Mouse (Mus musculus): ENCODE measurements around the gene Ppm1h. TPM values are rescaled to one million over a fixed set of nuclear protein-coding genes. Genes with fewer than 3 reads are reported as not detected.

The Ppm1h gene
- polyA plus RNA-seq, 1 experiment from 2014 or later = 22.2 TPM

DNA sequence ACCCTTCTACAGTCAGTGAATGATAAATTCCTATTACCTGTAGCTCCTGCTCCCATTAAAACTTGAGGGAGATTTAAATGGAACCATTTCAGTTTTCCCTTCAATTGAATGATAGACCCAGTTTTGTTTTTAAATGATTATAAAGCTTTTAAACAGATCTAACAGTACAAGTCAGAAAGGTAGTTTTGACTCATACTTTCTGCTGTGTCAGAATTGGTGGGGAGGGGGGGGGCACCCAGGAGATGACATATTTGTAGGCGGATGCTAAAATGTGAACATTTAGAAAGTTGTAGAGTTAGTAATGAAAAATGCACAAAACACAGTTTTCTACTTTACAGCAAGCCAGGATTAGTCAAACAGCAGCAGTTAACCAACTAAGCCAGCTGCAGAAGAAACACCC lies 76.4 kb downstream of the Ppm1h start:
- 93% methylated on average over 1 of the region's 1 CpGs for WGBS

DNA sequence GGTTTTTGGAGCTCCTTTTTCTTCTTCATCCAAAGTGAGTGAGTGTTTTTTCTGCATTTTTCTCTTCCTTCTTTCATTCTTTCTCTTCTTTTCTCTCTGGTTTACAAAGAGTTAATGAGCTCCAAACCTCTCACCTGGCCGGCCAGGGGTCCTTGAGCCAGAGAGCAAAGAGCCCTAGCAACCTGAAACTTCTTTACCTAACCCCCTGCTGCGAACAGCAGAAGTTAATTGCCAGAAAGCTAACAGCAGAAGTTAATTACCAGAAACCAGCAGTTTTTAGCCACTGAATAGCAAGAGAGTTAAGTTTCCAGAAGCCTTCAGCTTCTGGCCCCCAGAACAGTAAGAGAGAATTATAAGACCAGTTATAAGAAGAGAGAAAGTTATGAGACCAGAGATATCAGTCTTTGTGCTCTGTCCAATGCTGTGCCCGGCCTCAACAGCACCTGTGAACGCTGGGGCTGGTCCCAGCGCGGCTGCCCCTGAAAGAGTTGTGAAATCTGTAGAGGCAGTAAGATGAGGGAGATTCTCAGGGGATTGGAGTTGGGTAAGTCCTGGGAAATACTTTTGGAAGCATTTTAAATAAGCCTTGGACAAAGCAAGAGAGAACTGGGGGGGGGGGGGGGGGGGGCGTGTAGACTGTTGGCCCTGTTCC lies 78.4 kb downstream of the Ppm1h start:
- no peaks in the 10 kb centered on the region for H3K36me3 ChIP-seq (ENCODE audit: control insufficient read depth, insufficient read depth, low read length)
- no peak for ATAC-seq (ENCODE audit: low FRiP score, low TSS enrichment)
- H3K9ac ChIP-seq (ENCODE audit: low read depth, low read length) = no peak overlapping the region
- H3K27ac ChIP-seq (ENCODE audit: low read depth, low read length) = peak overlapping the region; percentile 25; the same call in 1 of the 2 replicates
- H3K9me3 ChIP-seq (ENCODE audit: control insufficient read depth, low read length) = no peaks in the 10 kb centered on the region
- 15% methylated on average over 7 of the region's 7 CpGs for WGBS
- H3K4me2 ChIP-seq (replicated peaks; ENCODE audit: low read depth, low read length) = no peak overlapping the region
- H3K4me3 ChIP-seq (ENCODE audit: low read length) = no peak overlapping the region
- no peaks in the 10 kb centered on the region for H3K27me3 ChIP-seq (ENCODE audit: control insufficient read depth, insufficient read depth, low read length)
- H3K4me1 ChIP-seq (ENCODE audit: control insufficient read depth, insufficient read depth, low read length) = peaks cover 12% of the 10 kb centered on the region; the same call in 1 of the 2 replicates

More for the DNA sequence above, 76.4 kb downstream of the Ppm1h start:
- H3K27me3 ChIP-seq (ENCODE audit: control insufficient read depth, insufficient read depth, low read length) = no peaks in the 10 kb centered on the region
- no peak overlapping the region for H3K4me2 ChIP-seq (replicated peaks; ENCODE audit: low read depth, low read length)
- no peak overlapping the region for H3K9ac ChIP-seq (ENCODE audit: low read depth, low read length)
- H3K9me3 ChIP-seq (ENCODE audit: control insufficient read depth, low read length) = no peaks in the 10 kb centered on the region
- peaks cover 9% of the 10 kb centered on the region; the same call in 1 of the 2 replicates for H3K4me1 ChIP-seq (ENCODE audit: control insufficient read depth, insufficient read depth, low read length)
- H3K4me3 ChIP-seq (ENCODE audit: low read length) = no peak overlapping the region
- no peak overlapping the region for H3K27ac ChIP-seq (ENCODE audit: low read depth, low read length)
- ATAC-seq (ENCODE audit: low FRiP score, low TSS enrichment) = no peak
- no peaks in the 10 kb centered on the region for H3K36me3 ChIP-seq (ENCODE audit: control insufficient read depth, insufficient read depth, low read length)

DNA sequence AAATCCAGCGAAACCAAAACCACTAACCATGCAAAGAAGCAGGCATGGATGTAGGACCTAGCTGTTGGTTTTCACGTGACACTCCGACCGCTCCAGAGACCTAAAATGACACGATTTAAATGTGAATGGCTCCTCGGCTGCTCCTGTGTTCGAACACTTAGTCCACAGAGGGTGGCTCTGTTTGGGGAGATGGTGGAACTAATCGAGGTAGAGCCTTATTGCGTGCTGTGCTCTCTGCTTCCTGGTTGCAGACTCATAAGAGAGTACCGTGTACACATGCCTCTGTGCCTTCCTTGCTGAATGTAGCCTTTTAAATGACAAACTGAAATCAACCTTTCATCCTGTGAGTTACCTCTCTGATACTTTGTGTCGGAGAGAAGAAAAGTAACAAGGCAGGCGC lies 79.2 kb downstream of the Ppm1h start:
- Histone ChIP-seq H3K4me3 (ENCODE audit: low read length) (no peak overlapping the region), H3K4me1 (ENCODE audit: control insufficient read depth, insufficient read depth, low read length) (peaks cover 13% of the 10 kb centered on the region), H3K9ac (ENCODE audit: low read depth, low read length) (no peak overlapping the region), H3K9me3 (ENCODE audit: control insufficient read depth, low read length) (no peaks in the 10 kb centered on the region), H3K4me2 (replicated peaks; ENCODE audit: low read depth, low read length) (no peak overlapping the region), H3K27ac (ENCODE audit: low read depth, low read length) (no peak overlapping the region), H3K27me3 (ENCODE audit: control insufficient read depth, insufficient read depth, low read length) (no peaks in the 10 kb centered on the region), H3K36me3 (ENCODE audit: control insufficient read depth, insufficient read depth, low read length) (no peaks in the 10 kb centered on the region)
- WGBS = 80% methylated on average over 12 of the region's 12 CpGs
- ATAC-seq (ENCODE audit: low FRiP score, low TSS enrichment) = no peak

DNA sequence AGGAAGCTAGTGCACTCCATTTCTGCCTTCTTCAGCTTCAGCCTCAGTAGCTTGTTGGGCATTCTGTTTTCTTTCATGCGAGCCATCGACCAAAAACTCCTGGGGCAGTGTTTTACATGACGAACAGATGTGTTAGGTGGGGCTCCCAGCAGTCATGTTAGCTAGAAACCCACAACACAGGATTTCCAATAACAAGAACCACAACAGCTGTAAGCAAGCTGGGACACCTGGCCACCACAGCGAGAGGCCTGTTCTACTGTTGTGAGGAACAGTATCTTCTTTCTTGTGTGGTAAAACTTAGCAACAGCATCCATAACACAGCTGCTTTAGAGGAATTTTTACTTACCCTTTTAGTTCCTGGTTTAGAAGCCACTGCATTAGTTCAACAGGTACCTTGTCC lies 79.8 kb downstream of the Ppm1h start:
- ATAC-seq (ENCODE audit: low FRiP score, low TSS enrichment) = no peak
- no peak overlapping the region for H3K27ac ChIP-seq (ENCODE audit: low read depth, low read length)

DNA sequence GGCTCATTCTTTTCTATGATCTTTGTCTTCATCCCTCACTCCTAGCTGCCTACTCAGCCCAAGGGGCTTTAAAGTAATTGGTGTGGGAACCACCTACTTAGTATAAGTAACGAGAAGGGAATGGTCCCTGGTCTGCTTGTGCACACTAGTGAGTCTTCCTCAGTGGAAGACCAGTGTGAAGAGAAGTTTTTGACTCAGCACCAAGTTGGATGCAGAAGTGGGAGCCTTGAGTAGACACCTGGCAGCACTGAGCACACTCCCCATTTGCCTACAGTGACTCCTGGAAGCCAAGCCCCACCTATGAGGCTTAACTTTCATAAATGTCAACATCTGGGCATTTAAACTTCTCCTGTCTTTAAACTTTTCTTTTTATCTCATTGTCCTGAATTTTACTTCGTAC lies 81.2 kb downstream of the Ppm1h start:
- no peak overlapping the region for H3K4me2 ChIP-seq (replicated peaks; ENCODE audit: low read depth, low read length)
- H3K4me1 ChIP-seq (ENCODE audit: control insufficient read depth, insufficient read depth, low read length) = peaks cover 13% of the 10 kb centered on the region; the same call in 1 of the 2 replicates
- H3K9ac ChIP-seq (ENCODE audit: low read depth, low read length) = no peak overlapping the region
- H3K9me3 ChIP-seq (ENCODE audit: control insufficient read depth, low read length) = no peaks in the 10 kb centered on the region
- ATAC-seq (ENCODE audit: low FRiP score, low TSS enrichment) = no peak
- H3K4me3 ChIP-seq (ENCODE audit: low read length) = no peak overlapping the region
- no peaks in the 10 kb centered on the region for H3K36me3 ChIP-seq (ENCODE audit: control insufficient read depth, insufficient read depth, low read length)
- WGBS = 94% methylated on average over 2 of the region's 2 CpGs
- H3K27me3 ChIP-seq (ENCODE audit: control insufficient read depth, insufficient read depth, low read length) = no peaks in the 10 kb centered on the region
- H3K27ac ChIP-seq (ENCODE audit: low read depth, low read length) = no peak overlapping the region

More for the DNA sequence above, 79.8 kb downstream of the Ppm1h start:
- 68% methylated on average over 4 of the region's 4 CpGs for WGBS
- H3K9me3 ChIP-seq (ENCODE audit: control insufficient read depth, low read length) = no peaks in the 10 kb centered on the region
- H3K4me2 ChIP-seq (replicated peaks; ENCODE audit: low read depth, low read length) = no peak overlapping the region
- peaks cover 15% of the 10 kb centered on the region for H3K4me1 ChIP-seq (ENCODE audit: control insufficient read depth, insufficient read depth, low read length)
- H3K9ac ChIP-seq (ENCODE audit: low read depth, low read length) = no peak overlapping the region
- H3K27me3 ChIP-seq (ENCODE audit: control insufficient read depth, insufficient read depth, low read length) = no peaks in the 10 kb centered on the region
- no peak overlapping the region for H3K4me3 ChIP-seq (ENCODE audit: low read length)
- no peaks in the 10 kb centered on the region for H3K36me3 ChIP-seq (ENCODE audit: control insufficient read depth, insufficient read depth, low read length)

DNA sequence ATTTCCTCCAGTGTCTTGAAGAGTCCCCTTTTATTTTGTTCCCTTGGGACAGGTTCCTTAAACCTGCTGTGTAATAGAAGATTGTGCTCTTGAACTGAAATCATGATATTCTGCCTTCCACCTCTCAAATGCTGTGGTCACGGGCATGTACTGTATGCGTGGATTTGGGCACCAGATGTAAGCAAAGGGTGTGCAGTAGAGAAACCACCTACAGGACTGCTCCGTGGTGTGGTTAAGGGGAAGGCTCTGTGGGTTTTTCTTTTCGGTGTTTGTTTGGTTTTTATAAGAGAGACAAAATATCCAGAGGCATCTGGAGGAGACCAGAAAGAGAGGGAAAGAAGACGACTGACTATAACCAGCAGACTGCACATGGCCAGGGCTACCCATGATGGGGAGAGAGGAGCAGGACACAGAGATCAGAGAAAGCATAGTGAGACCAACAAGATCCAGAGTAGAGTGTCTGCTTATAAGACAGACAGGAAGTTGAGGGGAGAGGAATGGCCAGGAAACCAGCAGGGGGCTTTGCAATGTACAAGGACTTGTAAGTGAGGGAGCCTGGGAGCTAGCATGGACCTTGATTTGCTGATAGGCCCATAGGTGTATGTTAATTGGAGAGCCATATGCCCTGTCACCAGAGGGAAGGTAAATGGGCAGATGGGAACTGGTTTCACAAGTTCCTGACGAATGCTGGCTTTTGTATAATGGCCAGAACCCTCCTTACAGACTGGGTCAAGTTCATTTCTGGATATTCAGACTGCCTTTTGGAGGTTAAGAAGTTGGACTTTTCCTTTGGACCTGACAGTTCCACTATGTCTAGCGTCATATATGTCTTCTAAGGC lies 82.1 kb downstream of the Ppm1h start:
- Histone ChIP-seq H3K27ac (ENCODE audit: low read depth, low read length) (no peak overlapping the region), H3K27me3 (ENCODE audit: control insufficient read depth, insufficient read depth, low read length) (no peaks in the 10 kb centered on the region), H3K9ac (ENCODE audit: low read depth, low read length) (no peak overlapping the region), H3K36me3 (ENCODE audit: control insufficient read depth, insufficient read depth, low read length) (no peaks in the 10 kb centered on the region), H3K9me3 (ENCODE audit: control insufficient read depth, low read length) (no peaks in the 10 kb centered on the region), H3K4me3 (ENCODE audit: low read length) (no peak overlapping the region), H3K4me2 (replicated peaks; ENCODE audit: low read depth, low read length) (no peak overlapping the region), H3K4me1 (ENCODE audit: control insufficient read depth, insufficient read depth, low read length) (peaks cover 16% of the 10 kb centered on the region; the same call in 1 of the 2 replicates)
- WGBS = 82% methylated on average over 7 of the region's 7 CpGs
- no peak for ATAC-seq (ENCODE audit: low FRiP score, low TSS enrichment)

DNA sequence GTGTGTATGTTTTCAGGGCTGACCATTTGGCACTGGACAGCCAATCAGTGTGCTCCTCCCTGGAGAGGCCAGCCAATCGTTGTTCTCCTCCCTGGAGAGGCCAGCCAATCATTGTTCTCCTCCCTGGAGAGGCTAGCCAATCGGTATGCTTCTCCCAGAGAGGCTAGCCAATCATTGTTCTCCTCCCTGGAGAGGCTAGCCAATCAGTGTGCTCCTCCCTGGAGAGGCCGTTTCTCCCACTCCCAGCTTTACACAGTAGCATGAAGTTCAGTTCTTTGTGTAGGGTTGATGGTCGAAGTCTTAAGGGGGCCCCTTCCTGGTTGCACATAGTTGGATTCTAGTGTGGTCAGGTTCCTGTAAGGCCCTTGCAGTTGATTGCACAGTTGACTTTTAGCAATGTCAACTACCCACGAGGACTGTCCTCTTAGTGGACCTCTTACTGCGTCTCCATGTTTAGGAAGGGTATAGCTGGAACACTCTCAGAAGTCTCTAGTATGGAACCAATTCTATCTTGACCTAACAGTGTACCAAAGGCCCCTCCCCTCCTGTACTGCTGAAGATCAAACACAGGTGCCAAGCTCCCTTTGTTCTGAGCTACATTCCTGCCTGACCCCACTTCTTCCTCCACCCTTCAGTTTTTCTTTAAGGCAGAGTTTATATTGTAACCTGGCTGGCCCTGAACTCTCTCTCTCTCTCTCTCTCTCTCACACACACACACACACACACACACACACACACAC lies 84.4 kb downstream of the Ppm1h start:
- Histone ChIP-seq H3K4me1 (ENCODE audit: control insufficient read depth, insufficient read depth, low read length) (peaks cover 18% of the 10 kb centered on the region), H3K9ac (ENCODE audit: low read depth, low read length) (no peak overlapping the region), H3K27ac (ENCODE audit: low read depth, low read length) (0 out of 2 replicates have a peak overlapping the region, but pooled peaks have one; percentile 42), H3K9me3 (ENCODE audit: control insufficient read depth, low read length) (no peaks in the 10 kb centered on the region), H3K4me2 (replicated peaks; ENCODE audit: low read depth, low read length) (no peak overlapping the region), H3K4me3 (ENCODE audit: low read length) (no peak overlapping the region), H3K27me3 (ENCODE audit: control insufficient read depth, insufficient read depth, low read length) (no peaks in the 10 kb centered on the region), H3K36me3 (ENCODE audit: control insufficient read depth, insufficient read depth, low read length) (no peaks in the 10 kb centered on the region)
- ATAC-seq (ENCODE audit: low FRiP score, low TSS enrichment) = peak; percentile 62; the same call in 1 of the 2 replicates
- 89% methylated on average over 6 of the region's 6 CpGs for WGBS

DNA sequence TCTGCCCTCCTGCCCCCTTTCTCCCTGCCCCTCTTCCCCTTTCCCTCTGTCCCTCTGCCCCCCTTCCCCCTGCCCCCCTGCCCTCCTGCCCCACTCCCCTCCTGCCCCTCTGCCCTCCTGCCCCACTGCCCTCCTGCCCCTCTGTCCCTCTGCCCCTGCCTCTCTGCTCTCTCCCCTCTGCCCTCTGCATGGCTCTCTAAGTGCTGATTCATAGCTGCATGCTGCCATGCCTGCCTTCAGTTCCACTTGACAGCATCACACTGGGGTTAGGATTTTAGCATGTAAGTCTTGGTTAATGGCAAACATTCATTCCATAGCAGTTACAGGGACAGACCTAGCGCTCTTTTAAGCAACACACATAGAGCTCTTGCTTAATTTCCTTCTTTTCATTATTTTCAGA lies 85.0 kb downstream of the Ppm1h start:
- Histone ChIP-seq H3K27ac (ENCODE audit: low read depth, low read length) (0 out of 2 replicates have a peak overlapping the region, but pooled peaks have one; percentile 42), H3K4me3 (ENCODE audit: low read length) (no peak overlapping the region), H3K27me3 (ENCODE audit: control insufficient read depth, insufficient read depth, low read length) (no peaks in the 10 kb centered on the region), H3K9me3 (ENCODE audit: control insufficient read depth, low read length) (no peaks in the 10 kb centered on the region), H3K4me1 (ENCODE audit: control insufficient read depth, insufficient read depth, low read length) (peaks cover 24% of the 10 kb centered on the region), H3K9ac (ENCODE audit: low read depth, low read length) (no peak overlapping the region), H3K4me2 (replicated peaks; ENCODE audit: low read depth, low read length) (no peak overlapping the region), H3K36me3 (ENCODE audit: control insufficient read depth, insufficient read depth, low read length) (no peaks in the 10 kb centered on the region)
- no peak for ATAC-seq (ENCODE audit: low FRiP score, low TSS enrichment)
- WGBS = 63% methylated on average over 1 of the region's 1 CpGs
